Mouse (Mus musculus) C2C12 (cell line): ENCODE results near the gene Tmem120a. TPM values are rescaled to one million over a fixed set of nuclear protein-coding genes. Genes with fewer than 3 reads are reported as not detected.

Source experiments
- H3K27me3 ChIP-seq: one replicate; pipeline ENCODE4 v1.6.1; 2011; ENCODE audit not compliant: control insufficient read depth, insufficient read depth, insufficient read length
- H3K36me3 ChIP-seq: one replicate; pipeline ENCODE4 v1.6.1; 2011; ENCODE audit not compliant: control insufficient read depth, insufficient read depth
- H3K4me3 ChIP-seq: one replicate; pipeline ENCODE4 v1.5.1; 2011; ENCODE audit warnings: mild to moderate bottlenecking, control low read depth; ENCODE audit not compliant: poor library complexity, insufficient read depth, severe bottlenecking
- H3K79me2 ChIP-seq: one replicate; pipeline ENCODE4 v1.6.1; 2011; ENCODE audit not compliant: control insufficient read depth, insufficient read depth
- H3K79me3 ChIP-seq: one replicate; pipeline ENCODE4 v1.6.1; 2011; ENCODE audit warnings: low read depth, control low read depth
- H3ac ChIP-seq: one replicate; pipeline ENCODE3; 2011; ENCODE audit warnings: low read depth; ENCODE audit not compliant: control insufficient read depth, insufficient read length
- CEBPB ChIP-seq: IDR thresholded peaks from one replicate; pipeline ENCODE4 v1.6.1; 2011; ENCODE audit warnings: low read depth, mild to moderate bottlenecking, control low read depth, moderate library complexity
- CTCF ChIP-seq: IDR thresholded peaks from one replicate; pipeline ENCODE4 v1.5.1; 2011; ENCODE audit not compliant: control insufficient read depth, insufficient read depth, insufficient read length
- FOSL1 ChIP-seq: IDR thresholded peaks from one replicate; pipeline ENCODE4 v1.8.0; 2011; ENCODE audit warnings: mild to moderate bottlenecking, low read length; ENCODE audit not compliant: poor library complexity, insufficient read depth, severe bottlenecking
- MAX ChIP-seq: IDR thresholded peaks from one replicate; pipeline ENCODE4 v1.6.1; 2011; ENCODE audit warnings: mild to moderate bottlenecking, control low read depth
- MYOD1 ChIP-seq: IDR thresholded peaks from one replicate; pipeline ENCODE4 v1.6.1; 2011; ENCODE audit warnings: low read depth; ENCODE audit not compliant: control insufficient read depth, insufficient read length
- MYOG ChIP-seq: IDR thresholded peaks from one replicate; pipeline ENCODE4 v1.6.1; 2011; ENCODE audit not compliant: control insufficient read depth, insufficient read length; ENCODE audit errors: extremely low read depth
- USF1 ChIP-seq: IDR thresholded peaks from one replicate; pipeline ENCODE4 v1.6.1; 2011; ENCODE audit warnings: low read depth, mild to moderate bottlenecking, control low read depth, moderate library complexity
- microRNA-seq: library from miRNA; unstranded; fragments of <30 nt; microRNA quantifications from one replicate; pipeline ENCODE4, GENCODE M21; 2019; ENCODE audit warnings: borderline microRNAs expressed
- polyA plus RNA-seq: library from polyadenylated mRNA; unstranded; fragments of >200 nt; fragmentation: generic; extraction: Trizol; gene quantifications from one replicate; pipeline ENCODE4 v1.2.1, GENCODE M21; 2012; ENCODE audit warnings: missing spikeins

Tmem120a gene
- polyA plus RNA-seq, 1 experiment, result 75.2 TPM

DNA sequence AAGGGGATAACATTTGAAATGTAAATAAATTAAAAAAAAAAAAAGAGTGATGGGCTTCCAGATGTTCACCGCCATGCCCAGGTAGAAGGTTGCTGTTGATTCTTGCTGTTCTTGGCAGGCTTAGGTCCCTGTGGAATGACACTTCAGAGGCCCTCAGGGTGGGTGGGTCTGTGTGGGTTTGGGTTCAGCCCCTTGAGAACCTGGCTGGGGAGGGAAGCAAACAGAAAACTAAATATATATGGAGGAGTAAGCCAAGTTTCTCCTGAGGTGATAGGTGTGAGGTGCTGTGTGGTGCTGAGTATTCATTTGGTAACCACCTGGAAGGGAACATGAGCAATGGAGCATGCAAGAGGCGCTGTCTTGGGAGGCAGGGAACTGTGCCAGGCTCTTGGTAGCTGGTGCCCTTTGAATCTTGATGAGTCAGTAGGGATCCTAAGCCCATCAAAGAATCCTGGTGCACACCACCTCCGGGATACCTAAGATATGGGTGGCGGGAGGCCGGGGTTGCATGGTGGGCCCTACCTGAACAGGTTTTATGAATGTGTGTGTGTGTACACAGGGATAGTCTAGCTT, 50.9 kb downstream of the Tmem120a start:
- Histone ChIP-seq H3K27me3 (no peaks in the 10 kb centered on the region), H3ac (no peak overlapping the region), H3K4me3 (no peak overlapping the region), H3K79me3 (peaks cover 40% of the 10 kb centered on the region), H3K36me3 (peaks cover 7% of the 10 kb centered on the region), H3K79me2 (peaks cover 91% of the 10 kb centered on the region)
- TF ChIP-seq CEBPB (no peak), CTCF (no peak)

DNA sequence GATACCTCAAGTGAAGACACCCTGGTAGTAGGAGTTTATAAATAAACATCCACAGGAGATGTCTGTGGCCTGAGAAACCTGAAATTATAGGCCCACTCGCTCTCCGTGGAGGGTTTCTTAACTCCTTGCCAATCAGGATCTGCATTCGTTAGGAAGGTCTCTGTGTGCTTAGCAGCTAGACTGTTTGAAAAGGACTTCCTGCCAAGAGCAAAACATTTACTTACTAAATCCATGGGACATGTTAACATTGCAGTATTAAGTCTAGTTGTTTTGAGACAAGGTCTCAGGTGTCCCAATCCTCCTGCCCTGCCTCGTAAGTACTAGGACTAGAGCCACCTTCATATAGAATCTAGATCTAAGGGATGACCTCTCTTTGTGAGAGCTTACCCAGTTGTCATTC, 53.0 kb downstream of the Tmem120a start:
- Histone ChIP-seq H3K4me3 (no peak overlapping the region), H3ac (no peak overlapping the region), H3K27me3 (no peaks in the 10 kb centered on the region), H3K79me3 (peaks cover 34% of the 10 kb centered on the region), H3K36me3 (no peaks in the 10 kb centered on the region), H3K79me2 (peaks cover 71% of the 10 kb centered on the region)
- TF ChIP-seq CTCF (no peak), USF1 (no peak), FOSL1 (no peak), MAX (no peak), MYOD1 (no peak), MYOG (no peak), CEBPB (no peak)

DNA sequence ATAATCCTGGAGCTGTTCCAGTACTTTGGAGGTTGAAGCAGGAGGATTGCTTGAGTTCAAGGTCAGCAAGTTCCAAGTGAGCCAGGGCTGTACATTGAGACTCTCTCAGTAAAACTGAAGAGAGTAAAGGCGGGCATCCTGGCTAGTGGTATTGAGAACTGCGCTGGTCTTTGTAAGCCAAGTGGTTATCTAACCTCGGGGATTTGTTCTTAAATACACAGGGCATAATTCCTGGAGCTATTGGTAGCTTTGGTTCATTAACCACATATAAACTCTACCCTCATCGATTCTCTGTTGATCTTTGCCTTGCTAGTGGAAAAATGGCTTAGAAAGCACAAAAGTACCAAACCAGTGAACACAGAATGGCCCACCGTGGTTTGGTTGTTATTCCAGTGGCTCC, 53.8 kb downstream of the Tmem120a start:
- Histone ChIP-seq H3ac (no peak overlapping the region), H3K27me3 (no peaks in the 10 kb centered on the region)
- TF ChIP-seq MAX (no peak), USF1 (no peak), MYOD1 (no peak), CTCF (no peak), FOSL1 (no peak), MYOG (no peak), CEBPB (no peak)

More for the DNA sequence above, 53.8 kb downstream of the Tmem120a start:
- peaks cover 62% of the 10 kb centered on the region for H3K79me2 ChIP-seq
- H3K4me3 ChIP-seq, result no peak overlapping the region
- peaks cover 30% of the 10 kb centered on the region for H3K79me3 ChIP-seq
- H3K36me3 ChIP-seq, result no peaks in the 10 kb centered on the region

Small RNAs within 50 kb of the gene (microRNA-seq; reads per million reads assigned to microRNA genes)
- 0.40 reads per million, percentile 3 among the genes with 10 or more reads in this experiment for gene Mir7034

Other genes starting within 250 kb of the Tmem120a start
- gene Hip1, start 199.3 kb downstream of the Tmem120a start, polyA plus RNA-seq, result 38.2 TPM
- gene Ccl26, start 180.9 kb downstream of the Tmem120a start, polyA plus RNA-seq, result not detected
- not detected for gene Ccl24, start 171.4 kb downstream of the Tmem120a start, polyA plus RNA-seq
- 16.7 TPM for gene Rhbdd2, start 111.8 kb downstream of the Tmem120a start, polyA plus RNA-seq
- 106 TPM for gene Por, start 74.4 kb downstream of the Tmem120a start, polyA plus RNA-seq
- gene Styxl1, start 33.9 kb upstream of the Tmem120a start, polyA plus RNA-seq, result not detected
- 700 TPM for gene Mdh2, start 34.0 kb upstream of the Tmem120a start, polyA plus RNA-seq
- not detected for gene Srrm3, start 62.4 kb upstream of the Tmem120a start, polyA plus RNA-seq
- gene Hspb1, start 143.5 kb upstream of the Tmem120a start, polyA plus RNA-seq, result 638 TPM
- 227 TPM for gene Ywhag, start 190.2 kb upstream of the Tmem120a start, polyA plus RNA-seq
- 3.6 TPM for gene Ssc4d, start 230.1 kb upstream of the Tmem120a start, polyA plus RNA-seq
- gene Zp3, start 235.7 kb upstream of the Tmem120a start, polyA plus RNA-seq, result not detected